Mouse (Mus musculus): ENCODE measurements around the gene Copz2. TPM values are rescaled to one million over a fixed set of nuclear protein-coding genes. Genes with fewer than 3 reads are reported as not detected.

Copz2 gene
- polyA plus RNA-seq (2015; fragmentation: Illumina TruSeq; extraction: RNeasy Lipid Tissue Mini Kit (QIAGEN cat#74804); ENCODE audit: insufficient read depth, low read depth, low replicate concordance): 123 TPM

DNA sequence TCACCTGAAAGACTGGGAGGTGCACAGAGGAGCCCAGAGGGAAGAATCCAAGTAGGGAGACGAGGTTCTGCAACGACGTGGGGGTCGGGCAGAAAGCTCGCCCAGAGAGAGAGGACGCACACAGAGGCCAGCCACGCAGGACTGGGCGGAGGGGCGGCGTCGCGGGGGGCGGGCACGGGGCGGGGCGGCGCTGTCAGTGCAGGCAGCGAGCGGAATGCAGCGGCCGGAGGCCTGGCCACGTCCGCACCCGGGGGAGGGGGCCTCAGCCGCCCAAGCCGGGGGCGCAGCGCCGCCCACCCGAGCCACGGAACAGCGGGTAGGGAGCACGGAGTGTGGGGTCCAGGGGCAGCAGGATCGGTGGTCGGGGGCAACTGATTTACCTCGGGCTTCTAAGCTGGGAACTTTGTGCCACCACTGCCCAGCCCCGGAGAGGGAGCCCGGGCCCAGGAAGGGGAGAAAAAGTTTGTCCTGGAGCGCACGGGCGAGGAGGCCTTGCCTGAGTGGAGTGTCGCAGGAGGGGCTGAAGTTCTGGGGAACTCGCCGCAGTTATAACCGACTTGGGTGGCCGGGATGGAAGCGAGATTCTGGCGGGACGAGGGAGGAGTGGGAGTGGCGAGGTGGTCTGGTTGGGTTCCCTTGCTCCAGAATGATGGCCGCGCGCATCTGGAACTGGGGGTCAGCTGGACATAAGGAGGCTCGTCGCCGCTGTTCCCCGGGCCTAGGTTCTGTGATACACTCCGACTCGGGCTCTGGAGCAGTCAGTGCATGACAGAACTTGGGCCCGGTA lies at the start of gene Copz2:
TSS of gene Copz2 (plus strand) at position 190 of the 787 bp plus-strand sequence.

DNA sequence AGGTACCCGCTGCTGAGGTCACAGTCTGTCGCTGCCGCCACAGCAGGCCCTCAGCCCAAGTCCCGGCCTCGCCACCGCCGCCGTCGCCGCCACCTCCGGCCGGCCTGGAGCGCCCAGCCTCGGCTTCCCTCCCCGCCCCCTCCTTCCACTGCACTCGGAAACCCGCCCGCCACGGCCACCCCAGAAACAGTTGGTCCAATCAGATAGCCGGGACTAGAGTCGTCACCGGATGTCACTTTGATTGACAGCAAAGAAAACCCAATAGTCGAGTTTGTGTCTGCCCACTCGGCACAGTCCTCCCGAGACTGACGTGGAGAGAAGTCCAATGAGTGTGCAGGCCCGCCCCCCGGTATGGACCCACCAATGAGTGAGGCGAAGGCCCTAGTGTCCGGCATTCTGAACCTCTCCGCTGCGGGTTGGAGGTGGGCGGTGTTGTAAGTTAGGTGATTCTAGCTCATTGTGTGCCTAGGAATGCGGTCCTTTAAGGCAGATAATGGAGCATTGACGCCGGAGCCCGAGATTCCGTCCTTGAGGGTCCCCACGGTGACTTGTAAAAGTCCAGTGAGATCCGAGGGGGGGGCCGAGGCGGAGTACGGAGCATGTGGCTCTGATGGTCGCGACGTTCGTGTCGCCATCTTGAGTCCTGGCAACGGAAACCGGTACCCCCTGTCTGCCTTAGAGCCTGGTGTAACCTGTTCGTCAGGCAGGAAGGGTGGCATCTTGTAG lies 19.7 kb upstream of the Copz2 start, which contains the start of gene Nfe2l1:
TSS of gene Nfe2l1 (minus strand) at position 156 of the 726 bp plus-strand sequence.

Other genes starting within 250 kb of the Copz2 start
- 7.6 TPM for gene Snx11, start 72.3 kb upstream of the Copz2 start, polyA plus RNA-seq (2015; fragmentation: Illumina TruSeq; extraction: RNeasy Lipid Tissue Mini Kit (QIAGEN cat#74804); ENCODE audit: insufficient read depth, low read depth, low replicate concordance)
- gene Cbx1, start 60.7 kb upstream of the Copz2 start, polyA plus RNA-seq (2015; fragmentation: Illumina TruSeq; extraction: RNeasy Lipid Tissue Mini Kit (QIAGEN cat#74804); ENCODE audit: insufficient read depth, low read depth, low replicate concordance): 10.8 TPM
- gene Nfe2l1, start 19.9 kb upstream of the Copz2 start, polyA plus RNA-seq (2015; fragmentation: Illumina TruSeq; extraction: RNeasy Lipid Tissue Mini Kit (QIAGEN cat#74804); ENCODE audit: insufficient read depth, low read depth, low replicate concordance): 32.6 TPM
- 40.0 TPM for gene Cdk5rap3, start 66.6 kb downstream of the Copz2 start, polyA plus RNA-seq (2015; fragmentation: Illumina TruSeq; extraction: RNeasy Lipid Tissue Mini Kit (QIAGEN cat#74804); ENCODE audit: insufficient read depth, low read depth, low replicate concordance)
- 36.3 TPM for gene Prr15l, start 78.2 kb downstream of the Copz2 start, polyA plus RNA-seq (2015; fragmentation: Illumina TruSeq; extraction: RNeasy Lipid Tissue Mini Kit (QIAGEN cat#74804); ENCODE audit: insufficient read depth, low read depth, low replicate concordance)
- gene Pnpo, start 94.1 kb downstream of the Copz2 start, polyA plus RNA-seq (2015; fragmentation: Illumina TruSeq; extraction: RNeasy Lipid Tissue Mini Kit (QIAGEN cat#74804); ENCODE audit: insufficient read depth, low read depth, low replicate concordance): 8.0 TPM
- gene Sp2, start 133.1 kb downstream of the Copz2 start, polyA plus RNA-seq (2015; fragmentation: Illumina TruSeq; extraction: RNeasy Lipid Tissue Mini Kit (QIAGEN cat#74804); ENCODE audit: insufficient read depth, low read depth, low replicate concordance): 3.1 TPM
- gene Sp6, start 163.5 kb downstream of the Copz2 start, polyA plus RNA-seq (2015; fragmentation: Illumina TruSeq; extraction: RNeasy Lipid Tissue Mini Kit (QIAGEN cat#74804); ENCODE audit: insufficient read depth, low read depth, low replicate concordance): 0.30 TPM
- 4.0 TPM for gene Scrn2, start 180.1 kb downstream of the Copz2 start, polyA plus RNA-seq (2015; fragmentation: Illumina TruSeq; extraction: RNeasy Lipid Tissue Mini Kit (QIAGEN cat#74804); ENCODE audit: insufficient read depth, low read depth, low replicate concordance)
- not detected for gene Lrrc46, start 191.5 kb downstream of the Copz2 start, polyA plus RNA-seq (2015; fragmentation: Illumina TruSeq; extraction: RNeasy Lipid Tissue Mini Kit (QIAGEN cat#74804); ENCODE audit: insufficient read depth, low read depth, low replicate concordance)
- gene Mrpl10, start 191.7 kb downstream of the Copz2 start, polyA plus RNA-seq (2015; fragmentation: Illumina TruSeq; extraction: RNeasy Lipid Tissue Mini Kit (QIAGEN cat#74804); ENCODE audit: insufficient read depth, low read depth, low replicate concordance): 12.3 TPM
- gene Osbpl7, start 200.8 kb downstream of the Copz2 start, polyA plus RNA-seq (2015; fragmentation: Illumina TruSeq; extraction: RNeasy Lipid Tissue Mini Kit (QIAGEN cat#74804); ENCODE audit: insufficient read depth, low read depth, low replicate concordance): 3.8 TPM

Data from pancreas, adult 10 weeks (tissue).